Mouse (Mus musculus) heart, adult 18-20 months (tissue): Measurements from ENCODE around the gene Gm28308. TPM values are rescaled to one million over a fixed set of nuclear protein-coding genes. Genes with fewer than 3 reads are reported as not detected.
A peak's percentile ranks its signal among the peaks of the same experiment; 100 is the strongest.

Experiments used
- DNase-seq, 2 experiments: peaks; one replicate each; pipeline ENCODE4 v3.0.0; 2021 to 2022; ENCODE audit warnings: mixed read lengths in 1 of 2
- total RNA-seq, 2 experiments: library from RNA; stranded (reverse); gene quantifications; 2 replicates each; pipeline ENCODE4 v1.2.3; 2021

The Gm28308 gene
- total RNA-seq, 2 experiments from 2014 or later: not detected

DNA sequence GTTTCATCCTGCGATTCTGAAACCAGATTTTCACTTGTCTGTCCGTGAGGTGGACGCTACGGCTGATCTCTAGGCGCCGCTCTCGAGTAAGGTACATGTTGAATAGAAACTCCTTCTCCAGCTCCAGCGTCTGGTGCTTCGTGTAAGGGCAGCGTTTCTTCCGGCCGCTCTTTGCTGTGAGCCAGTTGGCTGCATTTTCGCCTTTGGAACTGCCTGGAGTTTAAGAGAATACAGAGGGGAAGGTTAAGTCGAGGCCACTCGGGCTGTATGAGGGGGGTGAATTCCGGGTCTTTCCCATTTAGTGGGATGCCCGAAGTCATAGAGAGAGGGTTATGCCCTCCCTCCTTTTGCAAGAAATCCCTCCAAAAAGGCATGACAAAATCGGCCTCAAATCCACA lies 19.4 kb upstream of the Gm28308 start:
- peak in 1 of 2 experiments; percentile 48 for DNase-seq

DNA sequence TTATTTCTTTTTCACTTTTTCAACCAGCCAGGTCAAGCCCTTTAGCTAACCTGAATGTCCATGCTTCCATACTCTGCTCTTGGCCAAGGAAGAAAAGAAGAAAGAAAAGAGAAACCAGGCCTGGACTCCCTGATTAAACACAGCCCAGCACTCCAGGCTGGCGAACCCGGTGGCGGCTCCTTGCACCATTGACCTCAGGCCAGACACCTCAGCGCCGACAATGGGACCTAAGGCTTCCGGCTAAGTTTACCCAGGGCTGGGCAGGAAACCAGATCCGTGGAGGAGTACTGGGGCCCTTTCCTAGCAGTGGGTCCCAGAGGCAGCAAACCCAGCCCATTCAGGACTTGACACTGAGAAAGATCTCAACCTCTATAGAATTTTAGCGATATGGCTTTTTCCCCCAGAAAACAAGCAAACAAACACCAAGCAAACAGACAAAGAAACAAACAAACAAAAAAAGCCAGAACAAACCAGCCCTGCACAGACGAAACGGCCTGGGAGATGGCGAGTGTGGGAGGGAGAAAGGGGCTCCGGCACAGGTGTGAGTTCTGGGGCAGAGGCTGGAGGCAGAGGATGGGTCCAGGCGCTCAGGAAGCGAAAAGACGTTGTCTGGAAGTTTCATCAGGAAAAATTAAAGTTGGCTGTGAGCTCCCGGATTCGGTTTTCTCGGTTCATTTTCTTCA lies 18.9 kb upstream of the Gm28308 start:
- peak in 1 of 2 experiments; percentile 40 for DNase-seq

DNA sequence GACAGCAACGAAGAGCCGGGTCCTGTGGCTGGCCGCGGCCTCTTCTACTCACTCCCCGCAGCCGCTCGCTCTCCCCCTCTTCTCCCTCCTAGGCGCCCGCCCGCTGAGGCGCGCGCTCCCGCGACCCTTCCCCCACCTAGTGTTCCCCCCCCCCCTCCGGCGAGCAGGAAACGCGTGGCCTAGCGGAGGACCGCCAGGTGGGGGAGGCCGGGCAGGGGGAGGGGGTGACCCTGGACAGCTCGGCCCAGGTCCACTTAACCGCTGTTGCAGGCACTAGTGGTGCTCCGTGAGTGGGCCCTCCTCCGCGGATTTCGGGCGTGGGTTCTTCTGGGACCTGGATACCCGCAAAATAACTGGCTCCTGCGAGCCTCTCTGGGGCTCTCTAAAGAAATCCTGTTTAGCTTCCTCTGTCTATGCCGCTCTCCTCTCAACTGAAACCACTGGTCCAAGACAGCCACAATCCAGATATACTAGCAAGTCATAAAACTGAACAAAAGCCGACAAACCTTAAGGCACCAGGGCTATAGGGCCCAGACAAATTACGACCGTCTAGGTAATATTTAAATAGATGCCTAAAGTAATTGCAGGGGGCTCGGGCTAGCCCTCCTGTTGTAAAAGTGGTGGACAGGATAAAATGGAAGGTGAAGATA lies 17.5 kb upstream of the Gm28308 start, which contains the start of gene Hoxa9:
Hoxa9 (minus strand) TSS at position 574 of the 650 bp plus-strand sequence.
- peak in 1 of 2 experiments; percentile 28 for DNase-seq

DNA sequence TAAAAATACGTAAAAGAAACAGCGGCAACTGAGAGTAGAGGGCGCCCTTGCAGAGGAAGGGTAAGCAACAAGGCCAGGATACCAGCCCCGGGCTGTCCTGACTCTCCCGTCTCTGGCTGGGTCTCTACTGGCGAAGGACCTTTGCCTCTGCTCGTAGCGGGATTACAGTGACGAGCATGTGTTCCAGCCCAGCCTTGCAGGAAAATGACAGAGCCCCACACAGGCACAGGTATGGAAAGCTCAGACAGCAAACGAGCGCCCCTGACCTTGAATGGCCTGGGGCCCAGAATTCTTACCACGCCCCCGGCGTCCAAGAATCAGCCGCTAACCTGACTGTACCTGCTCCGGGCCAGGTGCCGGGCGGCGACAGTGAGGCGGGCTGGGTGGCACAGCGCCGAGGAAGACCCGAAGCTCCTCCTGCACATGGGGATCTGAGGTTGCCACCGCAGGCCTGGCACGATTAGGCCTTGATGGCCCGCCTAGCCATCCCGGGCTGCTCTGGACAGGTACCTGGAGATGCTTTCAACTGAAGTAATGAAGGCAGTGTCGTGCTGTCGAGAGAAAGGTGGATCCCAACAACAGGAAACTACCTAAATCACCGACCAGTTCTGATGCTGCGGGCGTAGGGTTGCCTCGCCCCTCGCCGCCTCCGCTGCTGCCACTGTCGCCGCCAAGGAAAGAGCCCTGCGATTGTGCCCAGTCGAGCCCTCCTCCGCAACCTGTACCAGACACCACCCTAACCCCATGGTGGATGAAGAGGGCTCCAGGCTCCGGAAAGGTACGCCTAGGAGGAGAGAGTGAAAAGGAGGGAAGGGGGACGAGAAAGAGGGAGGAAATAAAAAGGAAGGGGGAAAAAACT lies 16.6 kb upstream of the Gm28308 start:
- peak in 1 of 2 experiments; percentile 12 for DNase-seq

DNA sequence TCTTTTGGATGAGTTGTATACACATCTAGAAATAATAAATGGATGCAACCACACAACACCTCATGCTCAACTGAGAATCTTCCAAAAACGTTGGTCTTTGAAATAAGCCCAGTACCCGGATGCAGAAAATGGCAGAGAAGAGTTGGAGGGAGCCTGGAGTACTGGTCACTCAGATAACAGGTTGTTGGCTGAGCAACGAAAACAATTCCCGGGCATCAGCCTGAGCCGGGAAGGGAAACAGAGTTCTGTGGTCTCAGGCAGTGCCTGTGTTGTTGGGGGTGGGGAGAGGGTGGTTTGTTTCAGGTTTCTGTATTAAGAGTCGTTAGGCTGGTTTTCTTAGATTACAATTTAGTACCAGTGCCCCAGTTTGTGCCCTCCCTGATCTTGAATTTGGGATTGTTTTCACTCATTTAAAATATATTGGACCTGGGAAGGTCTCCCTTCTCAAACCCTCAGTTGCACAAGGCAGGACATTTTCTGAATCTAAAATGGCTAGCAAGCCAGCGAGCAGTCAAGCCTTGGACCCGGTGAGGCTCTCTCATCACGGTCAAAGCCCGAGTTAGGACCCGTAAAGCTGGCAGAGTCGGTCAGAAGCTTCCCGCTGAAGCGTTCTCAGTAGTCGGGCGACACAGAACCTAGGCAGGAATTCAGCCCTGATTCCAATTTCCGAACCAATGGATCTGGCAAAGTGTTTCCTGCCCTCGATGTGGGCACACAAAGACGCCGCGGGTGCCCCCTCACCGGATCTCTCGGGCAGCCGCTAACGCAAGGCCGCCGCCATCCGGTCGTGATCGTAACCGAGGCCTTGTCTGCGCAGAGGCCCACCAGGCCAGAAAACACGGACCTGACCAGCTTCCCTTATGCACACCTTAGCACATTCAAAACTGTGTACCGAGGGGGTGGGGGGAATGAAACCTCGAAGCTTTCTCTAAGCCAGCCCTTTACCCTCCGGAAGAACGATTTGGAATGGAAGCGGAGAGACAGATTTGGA lies 15.6 kb upstream of the Gm28308 start:
- peak in 1 of 2 experiments; percentile 31 for DNase-seq

DNA sequence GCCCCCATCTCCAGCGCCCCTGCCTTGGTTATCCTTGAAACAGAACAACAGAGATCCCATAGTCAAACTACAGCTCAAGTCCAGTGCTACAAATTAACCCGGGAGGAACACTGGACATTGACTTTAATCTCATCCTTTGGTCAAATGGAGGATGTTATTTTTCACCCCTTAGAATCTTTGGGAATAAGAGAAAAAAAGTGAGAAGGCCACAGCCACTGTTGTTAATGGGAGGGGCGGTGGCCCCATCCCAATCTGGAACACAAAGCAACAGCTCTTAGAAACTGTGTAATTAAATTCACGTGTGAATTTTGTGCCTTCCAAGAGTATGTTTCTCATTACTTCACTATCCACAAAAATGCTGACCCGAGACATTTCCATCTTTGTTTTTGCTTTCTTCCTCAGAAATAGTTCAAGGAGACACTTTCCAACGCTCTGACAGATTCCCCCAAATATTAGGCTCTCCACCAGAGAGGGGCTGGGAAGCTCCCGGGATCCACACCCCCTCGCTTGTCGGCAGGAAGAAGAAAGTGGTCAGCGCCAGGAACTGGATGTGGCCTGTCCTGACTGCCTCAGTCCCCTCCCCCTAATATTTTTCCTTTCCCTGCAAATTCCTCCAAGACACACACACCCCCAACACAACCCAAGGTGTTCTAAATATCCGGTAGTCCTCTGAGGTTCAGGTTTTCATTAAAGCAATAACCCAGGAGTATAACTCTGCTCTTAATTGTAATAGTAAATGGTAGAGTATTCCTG lies 14.5 kb upstream of the Gm28308 start:
- no peak for DNase-seq

DNA sequence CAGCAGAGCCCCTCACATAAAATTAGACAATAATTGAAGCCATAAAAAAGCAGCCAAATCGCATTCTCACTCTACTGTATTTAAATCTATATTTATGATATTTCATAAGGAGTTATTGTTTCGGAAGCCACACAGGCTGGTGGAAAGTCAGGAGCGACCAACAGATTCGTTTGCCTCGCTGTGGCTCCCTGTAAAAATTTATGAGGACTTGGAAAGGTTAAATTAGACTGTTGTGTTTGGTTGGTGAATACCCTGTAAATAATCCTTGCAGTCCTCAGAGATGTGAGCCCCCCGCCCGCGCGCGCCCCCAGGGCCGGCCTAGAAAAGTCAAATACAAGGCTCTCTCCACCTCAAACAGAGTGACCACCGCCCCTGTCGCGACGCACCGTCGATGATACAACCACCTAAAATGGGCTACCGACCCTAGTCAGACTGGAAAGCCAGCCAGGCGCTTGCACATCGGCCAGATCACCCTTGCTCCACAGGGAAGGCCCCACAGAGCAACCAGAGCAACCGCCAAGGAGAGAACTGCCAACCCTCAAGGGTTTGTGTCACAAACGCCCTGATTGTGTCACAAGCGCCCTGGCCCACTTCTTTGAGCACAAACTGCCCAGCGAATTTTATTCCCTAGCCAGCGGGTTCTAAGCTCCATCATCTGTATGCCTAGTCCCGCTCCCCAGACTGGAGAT lies 13.6 kb upstream of the Gm28308 start:
- DNase-seq: no peak

DNA sequence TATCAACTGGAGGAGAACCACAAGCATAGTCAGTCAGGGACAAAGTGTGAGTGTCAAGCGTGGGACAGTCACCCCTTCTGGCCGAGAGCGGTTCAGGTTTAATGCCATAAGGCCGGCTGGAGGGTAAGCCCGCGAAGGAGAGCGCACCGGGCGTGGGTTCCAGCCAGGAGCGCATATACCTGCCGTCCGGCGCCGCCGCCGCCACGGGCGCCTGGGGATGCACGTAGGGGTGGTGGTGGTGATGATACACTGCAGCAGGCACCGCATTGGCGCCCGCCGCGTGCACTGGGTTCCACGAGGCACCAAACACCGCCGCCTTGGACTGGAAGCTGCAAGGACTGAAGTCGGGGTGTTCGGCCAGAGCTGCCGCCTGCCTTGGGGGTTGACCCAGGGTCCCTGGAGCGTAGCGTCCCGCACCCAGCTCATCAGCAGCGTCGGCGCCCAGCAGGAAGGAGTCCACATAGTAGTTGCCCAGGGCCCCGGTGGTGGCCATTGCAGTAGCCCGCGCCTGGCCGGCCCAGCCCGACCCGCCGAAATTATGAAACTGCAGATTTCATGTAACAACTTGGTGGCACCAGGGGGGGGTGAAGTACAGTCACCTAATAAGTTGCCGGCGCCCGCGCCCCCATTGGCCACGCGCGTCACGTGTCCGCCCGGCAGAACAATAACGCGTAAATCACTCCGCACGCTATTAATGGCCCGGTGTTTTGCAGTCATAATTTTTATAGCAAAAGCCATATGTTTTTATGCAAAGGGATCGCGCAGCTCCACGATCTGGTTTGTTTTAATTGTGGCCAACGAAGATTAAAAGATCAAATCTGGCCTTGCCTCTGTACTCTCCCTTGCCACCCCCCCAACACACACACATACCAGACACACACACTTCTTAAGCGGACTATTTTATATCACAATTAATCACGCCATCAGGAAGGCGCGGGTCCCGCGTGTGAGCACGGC lies 12.8 kb upstream of the Gm28308 start:
- peak in 1 of 2 experiments; percentile 26 for DNase-seq

DNA sequence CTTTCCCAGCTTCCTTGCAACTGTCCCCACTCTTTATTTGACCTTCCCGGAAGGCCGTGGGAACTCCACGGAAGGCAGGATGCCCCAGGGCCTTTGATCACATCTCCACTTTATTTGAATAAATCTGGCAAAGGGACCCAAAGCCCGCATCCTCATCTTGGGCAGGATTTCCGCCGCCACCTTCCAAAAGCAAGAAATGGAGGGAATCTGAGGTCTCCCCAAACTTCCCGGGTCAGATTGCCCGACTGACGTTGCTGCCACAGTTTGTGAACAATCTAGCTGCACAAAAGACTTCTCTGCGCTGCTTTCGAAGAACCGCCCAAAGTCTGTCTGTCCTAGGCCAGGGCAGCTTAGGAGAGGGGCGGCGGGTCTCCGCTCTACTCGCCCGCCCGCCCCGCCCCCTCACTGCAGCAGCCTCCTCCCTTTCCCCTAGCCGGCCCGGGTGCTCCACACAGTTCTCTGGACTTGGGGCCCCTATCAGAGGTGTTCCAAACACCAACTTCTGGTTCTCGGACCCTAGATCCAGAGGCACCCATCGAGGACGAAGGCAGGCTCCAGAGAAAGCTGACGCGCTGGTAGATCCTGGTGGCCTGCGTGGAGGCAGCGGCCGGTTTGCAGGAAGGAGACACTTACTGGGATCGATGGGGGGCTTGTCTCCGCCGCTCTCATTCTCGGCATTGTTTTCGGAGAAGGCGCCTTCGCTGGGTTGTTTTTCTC lies 11.9 kb upstream of the Gm28308 start:
- DNase-seq: no peak

DNA sequence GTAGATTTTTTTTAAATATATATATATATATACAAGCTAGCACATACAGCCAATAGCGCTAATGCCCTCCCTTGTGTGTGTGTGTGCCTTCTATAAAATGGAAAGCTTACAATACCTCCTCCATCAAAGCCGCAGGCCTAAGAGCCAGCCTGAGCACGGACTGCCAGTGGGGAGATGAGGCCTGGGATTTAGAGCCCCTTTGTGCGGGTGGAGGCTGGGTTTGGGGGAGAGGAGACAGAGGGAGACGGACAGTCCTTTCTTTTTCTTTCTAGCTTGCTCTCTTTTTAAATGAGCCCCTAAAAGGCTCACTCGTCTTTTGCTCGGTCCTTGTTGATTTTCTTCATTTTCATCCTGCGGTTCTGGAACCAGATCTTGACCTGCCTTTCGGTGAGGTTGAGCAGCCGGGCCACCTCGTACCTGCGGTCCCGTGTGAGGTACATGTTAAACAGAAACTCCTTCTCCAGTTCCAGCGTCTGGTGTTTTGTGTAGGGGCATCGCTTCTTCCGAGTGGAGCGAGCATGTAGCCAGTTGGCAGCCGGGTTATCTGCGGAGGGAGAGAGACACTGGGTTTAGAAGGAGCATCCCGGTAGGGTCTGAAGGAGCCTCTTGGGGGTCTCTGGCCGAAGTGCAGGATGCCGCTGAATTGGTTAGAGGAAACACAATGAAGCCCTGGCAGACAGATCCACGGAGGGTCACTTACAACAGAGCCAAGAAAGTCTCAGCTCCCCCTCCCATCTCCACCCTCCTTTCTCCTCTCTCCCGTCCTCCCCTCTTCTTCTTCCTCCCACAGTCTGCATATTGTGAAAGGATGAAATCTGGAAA lies 11.0 kb upstream of the Gm28308 start:
- DNase-seq: peak in 1 of 2 experiments; percentile 23

DNA sequence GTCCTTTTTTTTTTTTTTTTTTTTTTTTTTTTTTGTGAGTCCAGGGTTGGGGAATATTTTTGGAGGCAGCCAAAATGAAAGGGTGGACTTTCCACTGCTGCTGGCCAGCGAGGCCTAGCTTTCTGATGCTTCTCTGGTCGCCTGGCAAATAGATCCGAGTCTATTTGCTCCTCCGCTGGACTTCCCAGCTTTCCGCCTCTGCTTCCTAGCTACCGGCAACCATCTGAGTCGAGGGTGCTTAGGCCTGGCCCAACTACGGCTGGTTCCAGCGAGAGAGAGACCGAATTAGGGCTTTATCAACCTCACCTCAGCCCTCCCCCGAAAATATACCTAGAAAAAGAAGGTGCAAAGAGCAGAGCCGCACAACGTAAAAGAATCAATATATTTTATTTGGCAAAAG lies 9.6 kb upstream of the Gm28308 start:
- DNase-seq: no peak

DNA sequence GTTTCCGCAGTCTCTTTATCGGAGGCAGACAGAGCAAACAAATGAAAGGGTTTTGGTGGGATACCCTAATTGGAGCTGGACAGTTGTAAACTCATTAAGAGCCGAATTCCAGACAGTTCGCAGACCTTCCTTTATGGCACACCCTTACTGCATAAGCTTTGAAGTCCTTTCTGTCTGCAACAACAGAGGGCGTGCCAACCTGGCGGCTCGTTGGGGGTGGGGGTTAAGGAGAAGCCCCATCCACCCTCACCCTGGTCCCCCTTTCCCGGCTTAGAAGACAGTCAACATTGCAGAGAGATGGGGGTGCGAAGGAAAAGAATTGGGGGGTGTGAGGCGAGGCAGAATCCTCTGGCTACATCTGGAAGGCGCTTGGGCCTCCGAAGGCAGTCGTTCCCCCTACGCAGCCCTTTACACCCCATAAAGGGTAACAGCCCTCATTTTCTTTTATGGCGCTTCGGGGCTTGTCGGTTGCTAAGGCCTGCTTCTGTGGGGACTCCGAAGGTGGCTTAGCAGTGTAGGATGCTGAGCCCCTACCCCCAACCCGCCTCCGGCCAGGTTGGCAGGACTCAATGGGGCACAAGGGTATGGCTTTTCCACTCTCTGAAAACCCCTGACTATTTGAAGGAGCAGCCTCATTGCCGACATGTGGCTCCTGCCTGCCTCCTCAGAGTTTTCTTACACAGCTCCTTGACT lies 9.0 kb upstream of the Gm28308 start:
- DNase-seq: no peak

DNA sequence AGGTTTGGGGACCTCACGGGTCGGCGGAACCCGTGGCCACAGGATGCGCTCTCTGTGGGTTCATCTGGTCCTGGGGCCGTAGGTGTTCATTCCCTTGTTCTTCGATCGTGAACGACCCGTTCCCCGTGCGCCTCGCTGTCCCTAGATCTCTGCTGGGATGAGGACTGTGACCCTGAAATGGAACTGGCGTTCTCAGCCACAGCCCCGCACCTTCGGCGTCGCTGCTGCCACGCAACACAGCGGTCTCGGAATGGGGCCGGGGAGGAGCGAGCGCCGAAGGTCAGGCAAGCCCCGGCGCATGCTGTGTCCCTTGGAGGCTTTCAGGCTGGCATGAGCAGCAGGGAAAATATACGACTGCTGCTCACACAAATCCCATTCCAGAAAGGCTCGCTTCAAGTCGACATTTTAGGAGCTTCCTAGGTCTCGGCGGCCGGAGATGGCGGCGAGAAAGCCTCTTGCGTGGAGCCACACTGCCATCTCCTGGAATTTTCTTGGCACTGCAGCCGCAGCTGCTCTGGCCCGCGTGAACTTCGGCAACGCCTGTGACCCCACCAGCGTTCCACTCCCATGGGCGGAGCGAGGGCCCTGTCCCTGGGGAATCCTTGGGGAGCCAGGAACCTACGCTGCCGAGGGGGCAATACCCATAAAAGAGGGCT lies 8.3 kb upstream of the Gm28308 start, which contains the start of gene Hoxa7:
Hoxa7 (minus strand) TSS at position 518 of the 656 bp plus-strand sequence.
- DNase-seq: peak; percentile 84 to 90

DNA sequence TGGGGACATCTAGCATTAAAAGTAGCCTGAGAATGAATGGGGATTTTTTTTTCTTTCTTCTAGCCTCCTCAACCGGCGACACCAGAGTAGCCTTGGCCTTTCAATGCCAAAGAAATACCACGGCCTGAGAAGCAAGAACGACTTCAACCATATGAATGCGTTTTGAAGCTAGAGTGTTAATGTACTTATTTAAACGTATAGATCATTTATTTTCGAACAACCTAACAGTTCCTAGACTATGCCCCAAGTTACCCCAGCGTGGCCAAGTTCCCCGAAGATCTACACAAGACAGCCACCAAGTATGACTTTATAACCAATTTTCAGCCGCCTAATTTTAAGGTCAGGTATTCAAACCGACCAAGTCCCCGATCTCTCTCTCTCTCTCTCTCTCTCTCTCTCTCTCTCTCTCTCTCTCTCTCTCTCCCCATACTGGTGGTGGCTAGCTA lies 7.7 kb upstream of the Gm28308 start:
- DNase-seq: peak in 1 of 2 experiments; percentile 23

DNA sequence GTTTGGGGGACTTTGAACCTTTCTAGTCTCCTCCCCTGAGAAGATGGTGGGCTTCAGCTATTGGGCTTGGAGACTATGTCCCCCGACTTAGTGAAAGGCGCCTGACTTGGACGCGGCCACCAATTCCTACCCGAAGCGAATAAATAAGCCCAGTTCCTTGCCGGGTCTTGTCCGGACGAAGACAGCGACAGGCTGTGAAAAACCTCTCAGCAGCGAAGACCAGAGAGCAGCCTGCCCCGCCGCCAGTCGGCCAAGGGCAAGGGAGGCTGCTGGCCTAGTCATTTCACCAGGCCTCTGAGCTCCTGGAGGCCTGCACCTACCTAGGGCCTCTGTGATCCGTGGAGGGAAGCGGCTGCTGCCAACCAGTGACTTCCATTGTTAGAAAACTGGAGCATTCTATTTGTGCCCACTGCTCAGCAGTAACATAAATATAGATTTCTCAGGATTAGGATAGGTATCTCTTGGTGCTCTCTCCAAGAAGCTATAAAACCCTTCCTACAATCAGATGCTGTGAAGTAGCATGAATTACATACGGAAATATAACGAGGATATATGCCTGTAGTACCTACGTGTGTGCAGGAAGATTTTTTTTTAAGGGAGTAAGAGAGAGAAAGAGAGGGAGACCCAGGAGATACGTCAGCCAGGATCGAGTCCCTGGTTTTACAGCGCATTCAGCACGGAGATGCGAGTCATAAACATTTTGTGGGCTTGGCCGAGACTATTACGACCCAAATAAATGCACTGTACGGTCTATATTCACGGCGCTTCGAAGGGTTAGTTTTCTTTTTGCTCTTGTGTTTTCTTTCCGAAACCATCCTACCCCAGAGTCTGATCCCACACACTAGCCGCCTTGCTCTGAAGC lies 7.1 kb upstream of the Gm28308 start:
- no peak for DNase-seq
